Mouse (Mus musculus) kidney, postnatal 10 days (tissue): Measurements from ENCODE around the gene Hivep3.

Experiments used
- DNase-seq: peaks from one replicate; pipeline ENCODE4 v3.0.0; 2021; ENCODE audit warnings: mixed read lengths

Hivep3 gene

DNA sequence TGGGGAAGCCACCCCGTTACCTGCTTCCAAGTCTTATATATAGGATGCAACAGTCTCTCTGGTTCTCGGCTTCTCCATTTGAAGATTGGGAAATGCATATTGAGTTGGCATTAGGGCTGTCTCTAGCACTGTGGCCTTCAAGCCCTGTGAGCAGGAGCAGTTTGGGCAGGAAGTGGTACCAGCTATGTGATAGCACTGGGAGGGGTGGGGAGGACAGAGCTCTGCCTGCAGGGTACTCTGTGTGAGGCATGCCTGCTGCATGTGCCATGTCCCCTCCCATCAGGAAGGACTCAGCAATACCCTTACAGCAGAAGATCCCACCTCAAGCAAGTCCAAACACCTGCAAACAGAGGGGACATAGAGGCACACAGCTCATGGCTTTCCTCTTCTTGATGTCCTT is 142.0 kb downstream of the Hivep3 start:
- no peak for DNase-seq

- DNase-seq = no peak
These were observed 143.1 kb downstream of the Hivep3 start for GRCm38 (mm10) chr4:119876535-119877160.

DNA sequence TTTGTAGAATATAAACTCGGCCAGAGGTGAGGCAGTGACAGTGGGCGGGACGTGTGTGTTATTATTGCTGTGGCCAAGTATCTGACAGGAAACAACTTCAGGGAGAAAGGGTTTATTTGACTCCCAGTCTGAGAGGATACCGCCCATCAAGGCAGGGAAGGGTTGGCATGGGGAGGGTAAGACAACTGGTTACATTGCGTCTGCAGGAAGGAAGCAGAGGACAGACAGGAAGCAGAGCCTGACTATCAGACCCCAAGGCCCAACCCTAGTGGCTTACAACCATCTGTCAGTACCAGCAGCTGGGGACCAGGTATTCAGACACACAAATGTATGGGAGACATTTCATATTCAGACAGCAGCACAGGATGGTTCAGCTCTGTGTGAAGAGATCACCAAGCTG is 144.6 kb downstream of the Hivep3 start:
- no peak for DNase-seq

DNA sequence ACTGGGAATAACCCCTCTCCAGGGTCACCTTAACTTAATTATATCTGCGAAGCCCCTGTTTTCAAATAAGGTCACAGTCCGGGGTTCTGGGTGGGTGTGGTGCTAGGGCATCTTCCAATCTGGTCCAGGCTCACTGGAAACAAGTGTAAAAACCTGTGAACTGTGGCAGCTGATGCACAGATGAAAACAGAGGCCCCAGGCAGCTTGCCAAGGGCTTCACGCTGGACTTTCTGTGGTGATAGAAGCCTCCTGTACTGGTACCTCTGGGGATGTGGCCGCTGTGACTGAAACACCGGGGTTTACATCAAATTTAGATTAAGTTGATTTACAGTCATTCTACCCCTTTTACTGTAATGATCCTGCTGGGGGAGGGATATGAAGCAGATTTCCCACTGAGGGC is 146.1 kb downstream of the Hivep3 start:
- no peak for DNase-seq

- no peak for DNase-seq
These were observed 146.7 kb downstream of the Hivep3 start for GRCm38 (mm10) chr4:119880270-119880669.

GRCm38 (mm10) chr4:119881292-119881691 is 147.7 kb downstream of the Hivep3 start:
- DNase-seq = no peak

DNA sequence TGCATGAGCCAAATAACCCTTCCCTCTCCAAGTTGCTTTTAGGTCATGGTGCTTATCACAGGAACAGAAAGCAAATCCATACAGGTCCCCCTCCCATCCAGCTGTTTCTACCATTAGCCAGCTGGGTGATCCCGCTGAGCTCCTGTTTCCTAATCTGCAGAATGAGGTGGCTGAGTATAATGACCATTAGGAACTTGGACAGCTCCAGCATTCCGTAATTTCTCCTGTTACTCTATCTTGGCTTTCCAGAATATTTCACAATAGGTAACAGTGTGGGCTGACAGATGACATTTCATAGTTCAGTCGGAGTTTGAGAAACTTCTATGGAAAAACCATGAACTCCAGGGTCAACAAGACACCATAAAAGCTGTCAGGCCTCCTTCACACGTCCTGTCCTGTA is 148.8 kb downstream of the Hivep3 start:
- no peak for DNase-seq

GRCm38 (mm10) chr4:119882814-119883213 is 149.2 kb downstream of the Hivep3 start:
- no peak for DNase-seq

DNA sequence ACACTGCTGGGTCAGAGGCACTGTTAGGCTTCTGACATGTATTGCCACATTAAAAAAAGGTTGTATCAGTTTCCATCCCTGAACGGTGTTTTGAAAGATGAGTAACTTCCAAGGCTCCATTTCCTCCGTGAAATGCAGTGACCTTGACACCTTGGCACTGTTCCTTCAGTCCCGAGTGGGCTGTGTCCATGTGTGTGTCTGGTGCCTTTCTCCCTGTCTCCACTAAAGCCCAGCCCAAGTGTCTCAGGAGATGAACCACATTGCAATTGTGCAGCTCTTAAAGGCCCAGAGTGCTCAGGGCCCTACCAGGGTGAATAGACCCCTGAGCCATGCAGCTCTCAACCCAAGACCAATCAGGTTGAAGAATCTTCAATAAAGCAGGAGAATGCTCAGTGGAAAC is 153.0 kb downstream of the Hivep3 start:
- DNase-seq = no peak

DNA sequence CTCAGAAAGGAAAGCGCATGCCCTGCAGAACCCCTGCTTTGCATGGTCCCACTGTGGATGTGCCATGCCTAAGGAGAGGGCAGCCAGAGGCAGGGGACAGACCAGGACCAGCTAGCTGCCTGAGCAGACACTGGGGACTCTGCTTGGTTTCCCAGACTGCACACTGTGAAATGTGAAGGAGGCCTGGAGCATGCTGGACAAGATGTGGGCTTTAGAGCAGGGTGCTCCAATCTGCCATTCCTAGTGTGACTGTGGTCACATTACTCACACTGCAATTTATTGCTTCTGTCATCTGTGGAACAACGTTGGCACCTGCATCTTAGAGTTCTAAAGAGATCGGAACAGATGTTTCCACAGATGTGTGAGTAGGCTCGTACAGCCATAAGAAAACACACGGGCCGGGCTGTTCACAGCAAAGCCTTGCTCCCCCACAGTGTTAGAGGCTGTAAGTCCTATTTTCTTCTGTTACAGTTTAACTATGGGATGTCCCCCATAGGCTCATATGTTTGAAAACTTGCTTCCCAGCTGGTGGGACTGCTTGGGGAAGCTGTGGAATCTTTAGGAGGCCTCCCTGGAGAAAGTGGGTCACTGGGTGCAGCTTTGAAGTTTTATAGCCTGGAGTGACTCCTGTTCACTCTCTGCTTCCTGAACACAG is 154.1 kb downstream of the Hivep3 start:
- no peak for DNase-seq

DNA sequence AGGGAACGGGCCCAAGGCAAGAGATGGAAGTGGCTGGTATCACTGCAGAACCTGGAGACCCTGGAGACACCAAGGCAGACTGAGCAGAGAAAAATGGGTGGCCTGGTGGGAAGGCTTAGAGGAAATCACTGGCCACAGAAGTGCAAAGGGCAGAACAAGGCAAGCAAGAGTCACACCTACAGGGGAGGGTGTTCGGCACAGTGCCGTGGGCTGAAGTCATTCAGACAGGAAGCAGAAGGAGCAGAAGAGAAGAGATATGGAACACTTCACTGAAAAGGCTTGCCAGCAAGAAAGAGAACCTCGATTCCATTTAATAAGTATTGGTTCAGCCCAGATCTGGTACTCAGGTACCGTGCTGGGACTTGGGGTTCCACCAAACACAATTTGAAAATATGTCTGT is 156.2 kb downstream of the Hivep3 start:
- no peak for DNase-seq

GRCm38 (mm10) chr4:119893255-119893779 is 159.7 kb downstream of the Hivep3 start:
- DNase-seq = no peak

GRCm38 (mm10) chr4:119894797-119895458 is 161.3 kb downstream of the Hivep3 start:
- no peak for DNase-seq

DNA sequence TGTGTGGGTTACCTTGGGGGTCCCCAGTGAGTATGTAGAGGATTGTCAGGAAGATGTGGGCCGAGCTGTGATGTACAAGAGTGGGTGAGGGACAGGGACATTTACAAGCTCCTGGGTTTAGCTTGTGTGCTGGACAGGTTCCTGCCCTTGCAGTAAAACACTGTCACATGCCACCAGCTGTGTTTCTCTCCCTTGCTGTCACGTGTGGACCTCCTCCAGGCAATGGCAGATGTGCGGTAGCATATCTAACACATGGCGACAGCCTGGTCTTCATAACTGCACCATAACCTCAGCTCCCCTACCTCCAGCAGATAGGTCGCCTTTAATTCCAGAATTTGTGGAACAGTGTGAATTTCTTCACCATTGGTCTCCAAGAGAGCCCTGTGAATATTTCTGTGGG is 161.9 kb downstream of the Hivep3 start:
- no peak for DNase-seq

DNA sequence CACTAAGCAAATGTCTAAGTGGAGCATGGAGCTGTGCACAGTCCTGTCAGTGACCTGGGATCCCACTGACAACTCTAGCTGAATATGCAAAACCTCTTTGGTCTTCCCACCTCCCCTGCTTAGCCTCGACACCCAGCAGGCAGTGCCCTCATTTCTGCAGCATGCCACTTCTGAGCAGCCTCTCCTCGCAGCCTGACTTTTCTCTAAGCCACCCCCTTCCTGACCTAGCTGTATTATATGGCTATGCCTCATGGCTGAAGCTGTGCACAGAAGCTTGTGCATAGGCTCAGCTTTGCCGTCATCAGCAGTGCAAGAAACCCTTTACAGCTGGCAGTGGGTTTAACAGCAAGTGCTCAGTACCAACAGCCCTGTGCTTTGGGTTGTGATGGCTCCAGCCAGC is 163.0 kb downstream of the Hivep3 start:
- no peak for DNase-seq

- no peak for DNase-seq
These were observed 163.7 kb downstream of the Hivep3 start for GRCm38 (mm10) chr4:119897054-119897855.

DNA sequence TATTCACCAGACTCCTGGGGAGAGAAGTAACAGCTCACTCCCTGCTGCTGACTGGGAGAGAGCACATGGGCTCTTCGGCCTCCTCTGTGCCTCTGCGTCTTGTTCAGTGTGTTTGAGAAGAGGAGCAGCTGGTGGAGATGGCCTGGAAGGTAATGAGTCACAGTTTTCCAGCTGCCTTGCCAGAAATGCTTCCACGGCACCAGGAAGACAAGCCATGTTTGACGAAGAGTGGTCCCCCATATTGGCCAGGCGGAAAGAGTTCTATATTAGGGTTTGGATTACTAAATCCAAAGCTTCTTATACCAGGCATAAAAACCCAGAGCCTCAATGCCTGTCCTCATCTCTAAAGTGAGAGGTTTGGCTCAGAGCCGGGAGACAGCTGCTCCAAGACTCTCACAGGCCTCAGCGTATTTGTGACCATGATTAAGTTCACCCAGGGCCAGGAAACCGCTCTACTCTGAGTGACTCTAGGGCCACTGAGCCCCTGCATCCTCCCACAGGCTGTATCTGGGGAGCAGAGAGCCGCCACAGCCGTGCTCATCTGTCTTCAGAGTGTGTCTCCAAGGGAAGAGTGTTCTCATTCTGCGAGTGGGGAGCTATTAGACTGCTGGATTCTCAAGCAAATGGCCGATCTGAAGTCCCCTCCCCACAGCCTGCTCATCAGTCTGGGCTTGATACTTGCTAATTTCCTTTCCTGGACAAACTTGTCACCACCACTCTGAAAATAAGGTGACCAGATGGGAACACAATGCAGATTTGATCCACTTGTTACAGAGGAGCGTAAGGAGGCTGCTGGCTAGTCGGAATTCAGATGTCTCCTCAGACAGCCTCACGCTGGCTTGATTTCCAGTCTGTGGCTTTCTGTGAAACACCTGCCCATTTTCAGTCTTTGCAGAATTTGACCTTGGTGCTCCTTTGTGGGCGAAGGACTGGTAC is 168.2 kb downstream of the Hivep3 start:
- DNase-seq = peak; percentile 67

DNA sequence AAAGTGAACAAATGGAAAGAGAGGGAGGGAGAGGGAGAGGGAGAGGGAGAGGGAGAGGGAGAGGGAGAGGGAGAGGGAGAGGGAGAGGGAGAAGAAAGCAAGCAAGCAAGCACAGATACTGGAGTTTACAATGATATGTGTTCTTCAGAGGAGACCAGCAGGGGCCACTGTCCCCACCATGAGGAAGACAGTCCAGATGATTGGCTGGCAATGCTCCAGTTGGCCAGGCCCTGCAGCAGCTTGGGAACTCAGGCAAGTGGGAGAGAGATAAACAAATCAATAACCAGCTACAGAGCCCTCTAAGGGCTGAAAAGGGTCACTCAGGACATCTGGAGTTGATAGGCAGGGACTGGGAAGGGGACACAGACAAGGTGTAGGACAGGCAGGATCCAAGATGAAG is 169.7 kb downstream of the Hivep3 start:
- peak; percentile 67 for DNase-seq

DNA sequence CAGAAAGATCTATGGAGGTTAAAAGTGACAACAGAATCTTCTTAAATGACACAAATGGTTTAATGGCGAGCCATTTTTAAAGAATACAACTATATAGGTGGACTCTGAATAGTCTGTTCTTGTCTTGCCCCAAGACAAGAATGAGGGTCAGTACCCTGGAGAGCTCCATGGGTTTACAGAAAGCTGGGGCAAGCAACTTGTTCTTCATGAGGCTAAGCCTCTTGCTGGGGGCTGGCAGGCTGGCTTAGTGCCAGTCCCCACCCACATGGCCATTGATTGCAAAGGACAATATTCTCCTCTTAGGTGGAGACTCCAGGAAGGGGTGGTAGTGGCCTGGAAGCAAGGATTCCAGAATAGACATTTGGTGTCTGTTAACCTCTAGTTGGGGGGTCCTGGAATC is 170.2 kb downstream of the Hivep3 start:
- peak; percentile 72 for DNase-seq

GRCm38 (mm10) chr4:119904296-119904695 is 170.7 kb downstream of the Hivep3 start:
- DNase-seq = no peak

- DNase-seq = no peak
These were observed 173.5 kb downstream of the Hivep3 start for GRCm38 (mm10) chr4:119907106-119907505.
